Mouse (Mus musculus) bone marrow macrophage, adult 2 months (primary cell): ENCODE measurements around the gene Trp53i11.

ENCODE experiments used
- CTCF ChIP-seq: IDR thresholded peaks from 2 replicates; pipeline ENCODE4 v1.5.1; 2012; ENCODE audit warnings: low read depth, mild to moderate bottlenecking, low read length, moderate library complexity
- POLR2A ChIP-seq: IDR thresholded peaks from 2 replicates; pipeline ENCODE4 v1.6.1; 2012; ENCODE audit warnings: mild to moderate bottlenecking, low read depth, low read length, borderline replicate concordance

DNA sequence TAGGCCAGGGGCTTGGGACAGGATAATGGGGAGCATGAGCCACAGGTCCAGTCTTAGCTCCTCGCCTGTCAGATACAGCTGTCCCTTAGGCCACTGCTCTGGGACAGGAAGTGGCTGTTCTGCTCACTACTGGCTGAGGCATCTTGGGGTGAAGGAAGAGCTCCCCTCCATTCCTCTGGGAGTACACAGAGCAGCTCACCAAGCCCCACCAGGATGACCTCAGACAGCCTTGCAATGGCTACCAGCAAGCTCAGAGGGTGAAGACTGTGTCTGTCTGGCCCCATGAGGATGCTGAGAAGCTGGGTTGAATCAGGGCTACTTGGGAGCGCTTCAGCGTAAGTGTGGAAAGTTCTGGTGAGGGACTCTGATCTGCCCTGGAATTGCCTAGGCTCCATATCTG lies 14.6 kb downstream of the Trp53i11 start:
- TF ChIP-seq CTCF (no peak), POLR2A (no peak)
